Mouse (Mus musculus) forelimb bud, embryonic 11.5 days (tissue): ENCODE measurements at regions not wholly inside any gene's neighbourhood (a gene's known extent, or its start where the extent isn't known, plus 50 kb on each side); places are given as distances from the start of the nearest gene placed in this dataset.

Experiments used
- DNase-seq: peaks from one replicate; pipeline ENCODE4 v3.0.0-alpha.2; 2012; ENCODE audit warnings: low read depth, low spot score

DNA sequence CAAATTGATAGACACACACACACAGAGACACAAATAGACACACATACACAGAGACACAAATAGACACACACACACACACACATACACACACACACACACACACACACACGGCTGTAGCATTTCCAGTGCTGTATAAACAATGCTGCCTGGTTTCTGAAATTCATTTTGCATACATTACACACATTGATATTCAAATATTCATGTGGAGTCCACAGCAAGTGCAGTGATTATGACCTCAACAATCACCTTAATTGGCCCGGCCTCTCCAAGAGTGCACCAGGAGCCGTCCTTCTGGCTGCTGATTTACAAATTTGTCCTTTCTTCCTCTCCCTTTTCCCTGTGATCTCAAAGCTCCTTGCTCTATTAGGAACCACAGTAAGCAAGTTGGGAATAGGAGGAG, 61.2 kb upstream of the Lhx8 start:
- DNase-seq, result no peak

DNA sequence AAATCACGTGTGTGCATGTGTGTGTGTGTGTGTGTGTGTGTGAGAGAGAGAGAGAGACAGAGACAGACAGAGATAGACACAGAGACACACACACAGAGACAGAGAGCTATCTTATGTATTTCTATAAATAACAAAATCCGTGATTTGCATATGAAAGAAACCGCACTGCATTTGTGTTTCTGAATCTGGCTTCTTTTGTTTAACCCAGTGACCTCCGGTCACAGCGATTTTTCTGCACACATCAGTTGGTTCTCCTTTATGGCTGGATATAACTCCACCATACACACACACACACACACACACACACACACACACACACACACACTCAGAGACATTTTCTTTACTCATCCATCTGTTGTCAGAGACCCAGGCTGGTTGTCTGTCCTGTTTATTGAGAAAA, 58.2 kb upstream of the Lhx8 start:
- no peak for DNase-seq

DNA sequence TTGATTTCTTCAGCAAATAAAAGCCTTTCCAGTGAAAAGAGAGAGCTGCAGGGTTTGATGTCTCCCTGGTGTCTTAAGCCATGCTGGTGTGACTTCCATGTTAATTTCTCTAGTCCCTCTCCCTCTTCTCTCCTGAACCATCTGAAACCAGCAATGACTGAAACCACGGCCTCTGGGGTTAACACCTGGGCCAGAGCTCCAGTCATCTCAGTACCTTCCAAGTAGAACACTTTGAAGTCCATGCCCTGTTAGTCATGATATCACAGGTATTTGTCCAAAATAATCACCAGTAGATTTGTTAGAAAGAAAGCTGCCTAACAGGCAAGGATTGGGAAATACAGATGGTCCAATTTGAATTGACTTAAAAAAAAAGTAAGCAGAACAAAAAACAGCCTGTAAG, 56.8 kb upstream of the Lhx8 start:
- DNase-seq, result no peak

DNA sequence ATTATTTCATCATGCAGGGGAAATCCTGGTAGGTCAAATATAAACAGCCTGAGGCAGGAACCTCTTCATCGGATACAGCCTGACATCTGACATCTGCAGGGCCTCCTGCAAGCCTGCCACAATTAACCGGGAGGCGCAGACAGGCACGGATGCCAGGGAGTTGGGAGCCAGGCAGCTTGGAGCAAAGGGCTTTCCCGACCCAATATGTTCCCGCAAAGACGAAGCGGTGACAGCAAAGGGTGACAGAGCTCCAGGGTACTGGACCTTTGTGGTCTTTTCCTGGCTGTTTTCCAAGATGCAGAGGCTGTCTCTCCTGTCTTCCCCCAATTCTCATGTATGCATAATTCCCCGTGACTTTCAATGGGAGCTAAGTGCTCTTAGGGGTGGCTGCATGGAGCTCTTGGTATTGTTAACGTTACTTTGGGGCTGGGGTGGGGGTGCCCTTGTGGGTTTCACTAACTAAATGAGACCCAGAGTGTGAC, 55.4 kb upstream of the Lhx8 start:
- DNase-seq, result no peak

DNA sequence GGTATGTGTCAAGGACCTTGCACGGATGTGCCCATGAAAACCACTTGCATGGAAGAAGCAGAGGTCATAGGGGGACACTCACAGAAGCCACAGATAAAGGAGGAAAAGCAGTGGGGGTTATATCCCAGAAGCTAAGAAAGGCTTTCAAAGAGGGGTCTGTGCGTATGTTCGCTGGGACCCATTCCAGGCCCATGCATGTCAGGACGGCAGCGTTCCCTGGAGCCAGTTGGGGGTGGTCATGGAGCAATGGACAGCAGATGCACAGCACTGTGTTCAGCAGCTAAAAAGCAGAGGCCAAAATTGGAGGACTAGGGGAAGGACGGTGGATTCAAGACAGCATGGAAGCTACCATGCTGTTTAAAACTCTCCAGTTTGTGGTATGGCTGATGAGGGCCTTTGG, 52.4 kb upstream of the Lhx8 start:
- DNase-seq, result no peak

DNA sequence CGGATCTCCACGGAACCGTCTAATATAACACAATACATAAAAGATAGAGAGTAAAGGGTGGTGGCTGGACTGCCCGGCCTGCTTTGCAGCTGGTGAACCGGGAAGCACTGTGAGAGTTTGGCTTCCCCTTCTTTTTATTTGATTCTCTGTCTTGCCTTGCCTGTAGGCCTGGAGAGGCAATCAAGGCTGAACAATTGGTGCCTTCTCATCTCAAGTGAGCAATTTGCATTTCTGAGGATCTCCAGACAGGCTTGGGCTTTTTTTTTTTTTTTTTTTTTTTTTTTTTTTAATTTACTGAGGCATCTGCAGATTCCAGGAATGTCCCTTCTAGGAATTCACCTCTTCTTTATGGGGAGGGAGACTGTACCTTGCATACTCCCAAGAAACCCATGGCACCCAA, 51.1 kb upstream of the Lhx8 start:
- DNase-seq, result no peak
